Mouse (Mus musculus) lung, postnatal 10 days (tissue): ENCODE measurements around the gene Lgr6.

Experiments used
- DNase-seq: peaks from one replicate; pipeline ENCODE4 v3.0.0; 2021

Gene Lgr6

DNA sequence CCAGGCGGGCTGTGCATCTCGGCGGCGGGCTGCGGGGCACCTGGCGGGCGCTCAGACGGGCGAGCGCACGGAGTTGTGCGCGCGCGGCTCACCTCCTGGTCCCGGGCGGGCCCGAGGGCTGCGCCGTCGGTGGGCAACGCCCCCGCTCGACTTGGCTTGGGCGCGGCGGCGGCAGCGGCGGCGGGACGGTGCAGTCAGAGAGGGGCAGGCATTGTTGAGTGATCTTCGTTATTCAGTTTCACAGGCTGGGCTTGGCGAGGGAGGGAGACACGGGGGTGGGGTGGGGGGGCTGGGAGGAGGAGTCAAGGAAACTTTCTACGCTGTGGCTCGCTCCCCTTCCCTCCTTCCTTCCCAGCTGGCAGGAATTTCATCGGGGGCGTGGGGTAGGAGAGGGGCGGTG lies at the start of gene Lgr6:
TSS of gene Lgr6 (minus strand) at position 153 of the 400 bp plus-strand sequence.
- DNase-seq, result peak; percentile 67

- peak; percentile 88 for DNase-seq
Observed at GRCm38 (mm10) chr1:135154411-135154959, 49.4 kb upstream of the Lgr6 start.

- peak; percentile 4 for DNase-seq
Observed at GRCm38 (mm10) chr1:135154011-135154410, 48.9 kb upstream of the Lgr6 start.

DNA sequence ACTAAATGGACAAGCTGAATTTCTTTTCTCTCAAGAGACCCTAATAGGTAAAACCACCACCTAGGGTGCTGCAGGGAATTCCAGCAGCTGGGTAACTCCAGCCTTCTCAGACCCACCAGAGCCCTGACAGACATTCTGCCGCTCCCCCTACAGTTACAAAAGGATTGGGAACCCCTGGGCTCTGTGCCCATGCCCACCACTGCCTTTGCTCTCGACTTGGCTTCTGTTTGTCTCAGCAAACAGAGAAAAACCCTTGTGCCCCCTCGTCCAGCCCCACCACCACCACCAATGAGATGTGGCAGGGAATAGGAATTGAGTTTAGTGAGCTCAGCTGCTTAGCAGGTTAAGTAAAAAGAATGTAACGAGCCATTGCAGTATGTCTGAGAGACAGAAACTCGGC lies 43.9 kb upstream of the Lgr6 start:
- DNase-seq, result no peak

DNA sequence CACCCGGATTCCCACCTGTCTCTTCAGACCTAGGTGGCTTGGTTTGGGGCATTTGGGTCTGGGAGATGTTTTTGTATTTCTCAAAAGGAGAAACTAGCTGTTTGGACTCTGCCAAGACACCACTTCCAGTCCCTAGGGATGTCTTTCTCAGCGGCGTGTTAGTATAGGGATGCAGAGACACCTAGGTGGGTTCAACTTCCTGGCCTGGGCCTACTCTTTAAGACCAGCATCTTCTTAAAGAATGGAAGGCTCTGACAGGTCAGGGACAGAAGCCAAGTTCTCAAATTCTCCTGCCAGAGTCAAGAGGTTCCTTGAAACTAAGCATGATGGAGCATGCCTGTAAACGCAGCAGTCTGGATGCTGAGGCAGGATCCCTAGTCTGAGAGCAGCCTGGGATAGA lies 43.4 kb upstream of the Lgr6 start:
- DNase-seq, result no peak

DNA sequence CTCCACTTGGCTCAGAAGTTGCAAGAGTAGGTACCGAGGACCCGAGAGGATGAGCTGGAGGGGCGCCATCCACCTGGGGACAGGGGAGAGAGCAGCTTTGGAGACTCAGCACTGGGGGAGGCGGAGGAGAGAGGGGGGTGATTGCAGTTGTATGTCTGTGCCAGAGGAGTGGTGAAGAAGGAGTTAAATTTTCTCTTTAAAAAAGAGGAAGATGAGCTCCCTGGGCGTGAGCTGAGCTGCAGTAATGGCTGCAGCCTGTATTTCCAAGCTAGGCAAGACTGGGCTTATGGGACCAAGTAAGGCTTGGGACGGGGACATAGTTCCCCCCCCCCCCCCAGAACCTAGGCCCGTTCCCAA lies 42.6 kb upstream of the Lgr6 start:
- no peak for DNase-seq

GRCm38 (mm10) chr1:135146946-135147701 lies 42.0 kb upstream of the Lgr6 start:
- DNase-seq, result peak; percentile 95

DNA sequence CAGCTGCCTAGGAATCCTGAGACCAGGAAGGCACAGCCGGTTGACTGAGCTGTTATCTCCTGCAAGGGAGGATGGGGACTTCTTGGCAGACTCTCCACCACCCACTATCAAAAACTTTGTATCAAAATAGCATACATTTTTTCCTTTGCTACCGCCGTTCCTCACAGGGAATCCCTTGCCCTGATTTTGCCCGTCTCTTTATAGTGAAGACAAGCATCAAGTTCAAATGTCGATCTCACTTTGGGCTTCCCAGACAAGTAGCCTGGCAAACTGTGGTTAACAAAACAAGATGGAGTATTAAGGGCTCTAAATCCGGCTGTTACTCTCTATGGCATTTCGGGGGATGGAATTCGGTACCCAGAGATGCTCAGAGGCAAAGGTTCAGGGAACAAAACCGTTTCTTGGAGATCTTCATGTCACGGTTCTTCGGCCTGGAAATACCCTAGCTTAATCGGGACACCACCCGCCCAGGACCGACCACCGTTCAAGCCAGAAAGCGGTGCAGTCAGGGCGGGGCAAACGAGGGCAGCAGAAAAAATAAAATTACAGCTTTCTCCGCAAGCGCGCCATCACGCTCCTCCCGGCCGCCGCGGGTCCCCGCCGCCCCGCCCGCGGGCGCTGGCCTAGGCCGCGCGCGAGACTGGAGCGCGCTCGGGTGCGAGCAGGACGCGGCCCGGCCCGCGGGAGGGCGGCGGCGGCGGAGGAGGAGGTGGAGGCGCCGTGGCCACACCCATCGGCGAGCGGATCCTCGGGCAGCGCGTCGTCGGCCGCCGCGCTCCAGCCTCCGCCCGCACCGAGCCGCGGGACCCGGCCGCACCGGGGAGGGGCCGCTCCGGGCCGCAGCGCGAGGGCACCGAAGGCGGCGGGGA lies 41.2 kb upstream of the Lgr6 start, which contains the start of gene Arl8a:
TSS of gene Arl8a (plus strand) at position 748 of the 869 bp plus-strand sequence.
- DNase-seq, result peak; percentile 91

DNA sequence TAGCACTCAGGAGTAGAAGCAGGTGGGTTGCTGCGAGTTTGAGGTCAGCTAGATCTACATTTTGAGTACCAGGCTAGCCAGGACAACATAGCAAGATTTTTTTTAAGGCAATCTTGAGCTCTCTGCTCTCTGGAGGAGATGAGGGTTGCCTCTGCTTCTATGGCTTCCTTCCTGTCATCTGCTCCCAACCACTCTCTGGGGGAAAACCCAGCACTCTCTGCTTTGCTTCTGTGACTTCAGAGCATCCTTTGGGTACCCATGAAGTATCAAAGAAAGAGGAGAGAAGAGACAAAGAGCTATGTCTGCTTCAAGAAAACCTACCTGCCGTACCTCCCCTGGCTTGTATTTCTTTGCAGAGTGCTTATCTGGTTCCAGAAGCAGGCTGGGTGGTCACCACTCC lies 38.9 kb upstream of the Lgr6 start:
- DNase-seq, result no peak

GRCm38 (mm10) chr1:135142452-135142851 lies 37.4 kb upstream of the Lgr6 start:
- no peak for DNase-seq

- DNase-seq, result no peak
Observed at GRCm38 (mm10) chr1:135139906-135140305, 34.8 kb upstream of the Lgr6 start.

DNA sequence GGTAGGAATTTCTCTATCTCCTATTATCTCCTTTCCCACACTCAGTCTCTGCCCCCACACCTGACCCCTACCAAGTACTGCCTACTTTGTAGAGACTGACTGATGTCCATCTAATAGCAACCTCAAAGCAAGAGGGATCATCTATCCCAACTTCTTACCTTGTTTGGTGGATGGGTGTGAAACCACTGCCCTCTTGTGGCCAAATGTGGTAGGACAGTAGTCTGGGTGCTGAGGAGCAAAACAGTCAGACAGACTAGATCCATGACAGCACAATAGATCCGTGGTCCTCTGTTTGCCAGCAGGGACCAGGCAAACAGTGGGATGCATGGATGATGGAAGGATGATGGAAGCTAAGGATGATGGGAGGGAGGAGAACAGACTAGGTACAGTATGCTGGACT lies 31.4 kb upstream of the Lgr6 start:
- DNase-seq, result peak; percentile 76

- no peak for DNase-seq
Observed at GRCm38 (mm10) chr1:135135111-135135787, 30.2 kb upstream of the Lgr6 start.

DNA sequence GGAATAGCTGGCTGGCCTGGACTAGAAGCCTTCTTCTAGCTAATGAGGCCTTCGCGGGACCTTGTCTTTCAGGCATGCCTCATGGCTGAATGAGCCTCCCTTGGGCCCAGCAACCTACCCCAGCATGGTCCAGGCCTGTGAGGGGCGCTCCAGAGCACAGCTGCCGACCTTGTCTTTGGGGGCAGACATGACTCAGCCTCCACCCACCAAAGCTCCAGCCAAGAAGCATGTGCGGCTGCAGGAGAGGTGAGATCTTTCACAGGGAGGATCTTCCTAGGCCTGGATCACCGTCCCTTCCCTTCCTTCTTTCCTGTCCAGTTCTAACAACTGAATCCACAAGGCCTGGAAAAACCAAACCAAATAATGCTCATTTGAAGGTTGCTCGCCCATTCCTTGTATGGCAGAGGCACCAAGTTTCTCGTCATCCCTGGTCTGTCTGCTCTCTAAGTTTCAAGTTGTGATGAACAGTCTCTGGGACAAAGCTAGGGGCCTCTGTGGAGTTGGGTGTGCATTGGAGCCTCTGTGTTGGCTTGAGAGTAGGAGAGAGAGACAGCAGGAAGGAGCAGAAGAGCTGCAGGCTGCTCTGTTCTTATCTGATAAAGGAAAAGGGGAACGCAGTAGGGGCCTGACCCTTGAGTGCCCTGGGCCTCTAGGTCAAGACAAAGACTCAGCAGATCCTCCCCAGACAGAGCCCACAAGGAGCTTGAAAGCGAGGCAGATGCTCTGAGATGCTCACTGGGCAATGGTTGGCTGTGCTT lies 28.8 kb upstream of the Lgr6 start:
- DNase-seq, result no peak

DNA sequence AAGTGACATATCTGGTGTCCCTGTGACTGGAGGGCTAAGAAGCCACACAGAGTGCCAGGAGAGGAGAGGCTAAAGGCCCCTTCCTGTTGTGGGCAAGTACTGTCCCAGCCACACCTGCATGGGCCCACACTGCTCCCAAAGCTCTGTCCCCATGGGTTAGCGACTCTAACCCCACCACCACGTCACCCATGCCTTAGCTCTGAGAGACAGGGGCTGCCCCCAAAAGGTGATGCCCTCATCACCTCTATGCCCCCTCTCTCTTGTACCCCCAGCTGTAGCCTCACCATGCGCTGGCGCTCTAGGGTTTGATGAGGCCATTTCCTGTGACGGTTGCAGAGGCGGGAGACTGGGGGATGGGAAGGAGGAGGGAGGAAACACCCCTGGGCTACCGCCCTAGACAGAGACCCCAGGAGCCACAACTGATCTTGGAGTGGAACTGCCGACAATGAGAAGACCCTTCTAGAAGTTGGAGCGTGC lies 27.9 kb upstream of the Lgr6 start:
- no peak for DNase-seq

GRCm38 (mm10) chr1:135132473-135132872 lies 27.4 kb upstream of the Lgr6 start, which contains the start of gene Ptpn7:
Gene Ptpn7 (plus strand): TSS chr1:135132700.
- DNase-seq, result peak; percentile 94

DNA sequence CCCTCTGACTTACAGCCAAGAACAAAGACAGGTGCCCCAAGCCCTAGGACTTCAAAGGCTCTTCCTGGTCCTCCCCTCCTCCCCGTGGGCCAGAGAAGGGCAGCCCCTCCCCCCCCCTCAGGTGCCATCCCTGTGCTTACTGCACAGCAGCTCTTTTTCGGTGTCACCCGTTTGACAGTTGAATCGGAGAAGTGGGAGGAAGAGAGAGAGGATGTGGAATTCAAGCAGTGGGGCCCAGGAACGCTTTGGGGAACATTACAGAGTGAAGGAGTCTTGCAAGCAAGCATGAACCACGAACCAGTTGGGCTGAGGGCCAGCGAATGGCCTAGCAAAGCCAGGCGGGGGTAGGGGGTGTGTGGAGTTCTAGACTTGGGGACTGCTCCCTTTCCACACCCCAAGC lies 26.5 kb upstream of the Lgr6 start:
- DNase-seq, result no peak

- DNase-seq, result peak; percentile 70
Observed at GRCm38 (mm10) chr1:135131034-135131433, 26.0 kb upstream of the Lgr6 start.

DNA sequence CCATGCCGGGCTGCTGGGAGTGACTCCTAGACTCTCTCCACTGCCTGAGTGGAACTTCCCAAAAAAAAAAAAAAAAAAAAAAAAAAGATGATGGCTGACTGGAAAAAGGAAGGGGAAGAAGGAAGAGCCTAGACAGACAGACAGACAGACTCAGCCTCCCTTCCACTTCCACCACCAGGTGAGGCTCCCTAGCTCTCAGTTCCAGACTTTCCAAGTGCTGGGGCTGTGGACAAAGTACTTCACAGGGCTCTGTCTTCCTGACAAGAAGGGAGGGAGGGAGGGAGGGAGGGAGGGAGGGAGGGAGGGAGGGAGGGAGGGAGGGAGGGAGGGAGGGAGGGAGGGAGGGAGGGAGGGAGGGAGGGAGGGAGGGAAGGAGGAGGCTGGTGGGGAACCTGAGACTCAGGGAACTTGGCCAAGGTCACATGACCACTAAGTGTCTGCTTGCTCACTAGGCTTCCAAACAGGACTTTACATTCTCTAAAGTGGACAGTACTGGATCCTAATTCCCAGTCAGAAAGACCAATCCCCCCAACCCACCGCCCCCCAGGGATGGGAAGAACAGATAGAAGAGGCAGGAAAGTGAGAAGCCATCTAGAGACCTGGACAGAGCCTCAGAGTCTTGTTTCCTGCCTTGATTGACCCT lies 25.4 kb upstream of the Lgr6 start:
- DNase-seq, result no peak

GRCm38 (mm10) chr1:135129543-135130183 lies 24.6 kb upstream of the Lgr6 start:
- DNase-seq, result no peak

- no peak for DNase-seq
Observed at GRCm38 (mm10) chr1:135128986-135129385, 23.9 kb upstream of the Lgr6 start.
